Mouse (Mus musculus): ENCODE results near the gene Frmd4a.
"Not testable (repeated sequence)": the region's sequence is repeated elsewhere in the genome, so short reads cannot be mapped to it uniquely, and the experiment has no call there.

The Frmd4a gene

DNA sequence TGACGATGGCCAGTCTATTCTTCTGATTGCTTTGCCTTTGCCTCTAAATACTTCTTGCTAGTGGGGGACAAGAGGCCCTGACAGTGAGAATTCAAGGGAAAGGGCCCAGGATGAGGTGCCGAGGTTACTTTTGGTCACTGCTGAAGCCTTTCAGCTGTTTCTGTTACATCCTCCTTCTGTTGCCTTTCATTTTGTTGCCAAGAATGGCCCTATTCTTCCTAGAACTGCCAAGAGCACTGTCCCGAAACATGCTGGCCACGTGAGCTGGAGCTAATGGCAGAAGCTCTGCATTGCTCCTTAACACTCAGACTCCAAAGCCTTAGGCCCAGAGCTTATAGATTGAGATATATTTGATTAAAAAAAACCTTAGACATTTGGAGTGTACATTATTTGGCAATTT is 178.5 kb downstream of the Frmd4a start:
- in situ Hi-C loops (cut with MseI, MboI) = no loop called here

DNA sequence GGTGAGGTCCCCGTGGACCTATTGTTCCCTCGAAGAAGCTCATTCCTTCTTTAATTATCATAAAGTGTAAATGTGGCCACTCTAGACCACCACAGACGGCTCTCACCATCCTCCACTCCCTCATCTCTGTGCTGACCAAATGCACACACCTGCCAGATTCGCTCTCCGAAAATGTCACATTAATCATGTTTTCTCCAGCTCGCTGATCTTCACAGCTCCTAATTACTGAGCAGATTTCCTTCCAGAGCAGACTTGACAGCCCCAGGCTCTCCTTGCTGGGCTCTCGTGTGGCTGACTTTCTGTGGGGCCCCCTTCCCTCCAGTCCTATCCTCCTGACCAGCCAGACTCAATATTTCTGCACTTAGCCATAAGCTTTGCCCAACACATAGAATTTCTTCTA is 191.7 kb downstream of the Frmd4a start:
- in situ Hi-C loops (cut with MseI, MboI) = no loop called here

DNA sequence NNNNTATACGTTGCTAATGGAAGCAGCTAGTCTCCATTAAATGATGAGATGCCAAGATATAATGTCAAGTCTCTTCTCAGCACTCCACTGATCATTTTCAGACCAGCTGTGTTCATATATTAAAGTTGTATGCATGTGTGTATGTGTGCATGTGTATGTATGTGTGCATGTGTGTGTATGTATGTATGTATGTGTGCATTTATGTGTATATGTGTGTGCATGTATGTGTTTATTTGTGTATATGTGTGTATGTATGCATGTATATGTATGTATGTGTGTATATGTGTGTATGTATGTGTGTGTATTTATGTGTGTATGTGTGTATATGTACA is 204.9 kb downstream of the Frmd4a start:
- in situ Hi-C loops (cut with MseI, MboI) = loop anchor here in 1 of 2 experiments (10.0 kb wide), 1 partner anchor 262 kb away; no protein-coding TSS in a partner anchor

DNA sequence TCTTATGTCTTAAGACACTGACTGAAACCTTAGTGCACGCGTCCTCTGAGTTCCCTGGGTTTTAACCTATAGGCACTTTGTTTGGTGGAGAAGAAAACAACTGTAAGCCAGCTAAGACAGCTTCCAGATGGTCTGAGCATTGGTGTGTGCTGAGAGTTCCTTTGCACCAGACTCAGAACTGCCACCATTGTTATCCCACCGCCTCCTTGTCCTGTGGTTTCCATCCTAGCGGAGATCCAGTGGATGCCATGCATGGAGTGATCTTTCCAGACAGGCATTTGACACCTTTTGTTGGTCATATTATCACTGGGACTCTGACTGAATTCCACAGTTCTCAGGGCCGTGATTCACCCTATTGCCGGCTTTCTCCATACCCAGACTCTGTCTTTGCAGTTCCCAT is 205.8 kb downstream of the Frmd4a start:
- in situ Hi-C loops (cut with MseI, MboI) = loop anchor here in 1 of 2 experiments (10.0 kb wide), 1 partner anchor 261 kb away; no protein-coding TSS in a partner anchor

DNA sequence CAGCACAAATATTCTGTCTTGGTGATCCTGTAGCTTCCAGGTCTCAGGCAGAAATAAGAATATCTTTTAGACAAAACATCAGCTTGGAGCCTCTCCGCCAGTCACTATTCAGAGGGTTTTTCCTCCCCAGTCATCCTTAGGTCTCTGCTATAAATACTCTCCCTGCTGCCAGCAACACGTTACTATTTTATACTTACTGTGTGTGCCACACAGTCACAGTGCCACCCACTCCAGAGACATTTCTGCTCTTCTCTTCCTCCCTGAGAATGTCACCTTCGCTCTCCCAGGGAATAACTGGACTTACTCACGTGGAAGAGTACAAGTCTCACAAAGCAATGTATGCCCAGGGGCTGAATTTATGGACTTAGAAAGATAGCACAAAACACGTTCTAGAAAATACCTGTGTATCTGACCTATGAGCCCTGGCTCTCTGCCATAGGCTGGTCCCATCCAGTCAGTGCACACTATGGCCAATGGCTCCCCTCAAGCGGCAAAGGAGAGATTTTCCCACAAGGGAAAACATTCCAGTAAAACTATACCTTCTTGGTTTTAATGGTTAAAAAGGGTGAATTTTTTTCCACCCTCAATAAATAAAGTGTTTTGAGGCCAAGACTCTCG is 209.5 kb downstream of the Frmd4a start:
- in situ Hi-C loops (cut with MseI, MboI) = loop anchor here in 1 of 2 experiments (10.0 kb wide), 1 partner anchor 258 kb away; no protein-coding TSS in a partner anchor

DNA sequence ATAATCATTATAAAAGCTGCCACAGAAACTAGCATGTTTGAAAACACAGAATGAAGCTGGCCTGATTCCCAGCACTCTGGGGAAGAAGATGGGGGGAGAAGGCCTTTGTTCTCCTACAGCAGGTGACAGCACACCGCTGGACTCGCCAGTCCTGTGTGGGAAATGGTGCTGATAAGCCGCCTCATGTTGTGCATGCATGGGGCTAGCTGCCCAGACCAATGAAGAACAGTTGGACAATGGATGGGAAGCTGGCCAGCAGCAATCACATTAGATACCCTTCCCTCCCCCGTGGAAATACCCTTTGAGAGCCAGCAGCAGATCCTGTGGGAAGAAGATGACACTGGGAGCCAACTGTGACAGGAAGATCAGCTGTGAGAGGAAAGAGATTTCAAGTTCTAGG is 210.0 kb downstream of the Frmd4a start:
- in situ Hi-C loops (cut with MseI, MboI) = loop anchor here in 1 of 2 experiments (10.0 kb wide), 1 partner anchor 257 kb away; no protein-coding TSS in a partner anchor

DNA sequence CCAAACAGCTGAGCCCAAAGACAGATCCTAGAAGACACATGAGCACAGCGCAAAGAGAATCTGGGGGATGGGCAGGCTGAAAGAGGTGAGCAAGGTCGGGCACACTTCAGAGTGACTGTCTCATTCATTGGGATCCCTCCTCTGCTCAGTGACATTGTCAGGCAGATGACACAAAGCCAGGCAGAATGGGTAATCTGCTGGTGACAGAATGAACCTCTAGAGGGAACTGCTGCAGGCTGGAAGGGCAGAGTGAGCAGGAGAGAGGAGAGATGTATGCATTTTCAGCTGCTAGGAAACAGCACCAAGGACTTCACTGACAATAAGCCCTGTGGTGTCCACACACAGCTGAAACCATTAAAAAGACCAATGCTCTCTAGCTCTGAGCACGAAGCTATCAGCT is 211.0 kb downstream of the Frmd4a start:
- in situ Hi-C loops (cut with MseI, MboI) = loop anchor here in 1 of 2 experiments (10.0 kb wide), 1 partner anchor 256 kb away; no protein-coding TSS in a partner anchor

DNA sequence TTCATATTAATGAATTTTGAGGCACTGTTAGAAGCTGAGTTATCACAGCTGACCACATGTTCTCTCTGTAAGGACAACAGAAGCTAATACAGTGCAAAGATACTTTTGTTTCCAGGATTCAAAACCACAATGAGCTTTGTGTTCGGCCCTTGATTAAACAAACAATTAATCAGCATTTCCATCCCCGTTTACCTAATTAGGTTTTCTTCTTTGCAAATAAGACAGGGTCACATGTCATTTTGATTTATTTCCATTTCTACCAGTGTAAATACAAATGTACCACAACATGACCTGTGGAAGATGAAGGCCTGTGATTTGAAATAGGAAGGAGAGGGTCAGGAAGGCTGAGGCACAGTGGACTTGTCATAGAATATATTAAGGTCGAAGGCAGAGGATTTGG is 214.8 kb downstream of the Frmd4a start:
- in situ Hi-C loops (cut with MseI, MboI) = no loop called here

DNA sequence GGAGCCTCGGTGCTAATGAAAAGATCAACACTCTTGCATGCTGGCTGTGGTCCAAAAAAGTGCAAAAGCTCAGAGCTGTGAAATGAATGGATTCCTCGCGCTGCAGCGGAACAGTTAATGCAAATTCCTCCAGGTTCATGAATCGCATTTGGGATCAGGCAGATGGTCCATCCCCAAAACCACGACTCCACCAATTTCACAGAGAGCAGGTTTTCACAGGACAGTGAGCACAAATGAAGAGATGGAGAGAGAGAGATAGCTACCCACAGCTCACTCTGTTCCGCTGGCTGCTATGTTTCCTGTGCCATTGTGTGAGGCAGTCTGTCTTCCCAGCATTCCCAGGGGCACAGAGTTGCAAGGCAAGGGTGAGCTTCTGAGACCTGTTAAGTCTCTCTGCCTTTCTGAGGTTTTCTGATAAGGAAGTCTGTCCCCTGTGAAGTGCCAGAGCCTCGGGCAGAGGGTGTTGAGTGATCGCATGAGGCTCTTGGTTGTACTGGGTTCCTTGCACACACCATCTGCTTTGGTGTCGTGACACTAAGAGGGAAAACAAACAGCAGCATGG is 215.3 kb downstream of the Frmd4a start:
- in situ Hi-C loops (cut with MseI, MboI) = no loop called here

DNA sequence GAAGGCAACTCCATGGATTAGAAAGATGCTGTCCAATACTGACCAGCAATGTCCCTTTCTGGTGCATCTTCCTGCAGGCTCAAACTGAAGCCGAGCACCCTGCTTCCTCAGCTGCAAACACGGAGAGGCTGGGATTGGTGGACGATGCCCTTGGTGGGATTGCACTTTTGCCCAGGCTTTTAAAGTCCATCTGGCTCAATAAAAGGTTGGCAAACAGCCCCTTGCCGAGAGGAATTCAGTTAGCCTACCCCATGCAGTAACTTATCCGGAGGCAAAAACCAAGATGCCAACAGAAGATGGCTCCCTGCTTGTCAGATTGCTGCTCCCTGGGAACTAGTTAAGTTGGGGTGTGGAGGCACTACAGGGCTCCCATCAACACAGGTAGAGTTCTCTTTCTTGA is 220.2 kb downstream of the Frmd4a start:
- in situ Hi-C loops (cut with MseI, MboI) = no loop called here

DNA sequence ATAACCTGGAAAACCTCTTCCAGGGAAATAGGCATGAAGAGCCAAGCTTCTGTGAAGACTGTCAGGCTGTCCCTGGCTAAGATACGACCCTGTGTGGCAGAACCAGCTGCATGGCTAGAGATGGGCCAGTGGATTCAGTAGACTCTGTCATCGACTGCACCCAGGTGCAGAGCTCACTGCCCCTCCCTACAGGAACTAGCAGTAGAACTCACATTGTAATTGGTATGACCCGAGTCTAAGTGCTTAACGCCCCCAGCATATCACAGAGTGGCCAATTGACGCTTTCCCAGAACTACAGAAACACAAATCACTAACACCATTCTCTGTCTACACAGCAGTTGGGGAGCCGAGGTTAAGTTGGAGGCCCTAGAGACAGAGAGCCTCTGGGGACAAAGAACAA is 232.2 kb downstream of the Frmd4a start:
- in situ Hi-C loops (cut with MseI, MboI) = no loop called here

DNA sequence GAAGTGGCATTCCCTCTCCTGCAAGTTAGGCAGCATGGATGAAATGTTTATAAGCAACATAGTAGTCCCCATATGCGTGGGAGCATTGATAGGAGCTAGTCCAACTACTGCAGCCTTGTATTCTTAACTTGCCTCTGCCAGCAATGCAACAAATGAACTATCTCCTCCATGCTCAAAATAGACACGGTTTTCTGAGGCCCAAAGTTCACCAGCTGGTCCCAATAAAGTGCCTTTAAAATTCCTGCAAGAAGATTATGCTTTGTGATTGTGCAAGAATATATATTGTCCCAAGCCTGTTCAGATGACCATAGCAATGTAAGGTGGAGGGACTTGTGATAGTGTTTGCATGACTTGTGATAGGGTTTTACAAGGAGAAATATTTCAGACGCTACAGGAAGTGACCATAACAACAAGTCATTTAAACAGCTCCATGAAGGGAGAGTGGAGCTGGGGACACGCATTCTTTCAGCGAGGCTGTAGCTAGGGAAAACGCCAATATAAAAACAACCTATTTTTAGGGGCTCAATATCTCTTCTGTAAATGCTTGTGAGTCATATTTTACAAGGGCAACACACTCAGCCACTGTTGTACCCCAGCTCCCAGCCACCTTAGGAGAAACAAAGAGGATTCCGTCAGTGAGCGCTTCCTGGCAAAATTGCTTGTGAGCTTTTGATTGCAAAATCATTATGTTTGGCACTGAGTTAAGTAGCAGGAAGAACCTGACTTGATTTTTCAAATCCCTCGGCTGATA is 235.2 kb downstream of the Frmd4a start:
- in situ Hi-C loops (cut with MseI, MboI) = no loop called here

DNA sequence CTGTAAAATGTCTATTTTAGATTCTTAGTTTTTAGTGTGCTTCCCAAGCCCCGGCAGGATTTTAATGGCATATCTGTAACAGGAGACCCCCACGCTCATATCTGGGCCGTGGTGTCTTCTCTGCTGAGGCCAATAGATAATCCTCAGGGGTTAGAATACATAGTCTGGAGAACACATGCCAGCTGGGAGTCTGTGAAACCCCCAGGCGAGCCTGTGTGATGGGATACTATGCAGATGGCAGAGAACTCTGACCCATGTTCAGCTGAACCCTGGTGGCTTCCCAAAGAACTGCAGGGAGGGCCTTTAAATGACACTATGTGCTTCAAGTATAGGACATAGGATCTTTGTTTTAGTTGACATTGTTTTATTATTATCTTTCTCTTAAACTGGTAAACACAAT is 235.8 kb downstream of the Frmd4a start:
- in situ Hi-C loops (cut with MseI, MboI) = no loop called here

DNA sequence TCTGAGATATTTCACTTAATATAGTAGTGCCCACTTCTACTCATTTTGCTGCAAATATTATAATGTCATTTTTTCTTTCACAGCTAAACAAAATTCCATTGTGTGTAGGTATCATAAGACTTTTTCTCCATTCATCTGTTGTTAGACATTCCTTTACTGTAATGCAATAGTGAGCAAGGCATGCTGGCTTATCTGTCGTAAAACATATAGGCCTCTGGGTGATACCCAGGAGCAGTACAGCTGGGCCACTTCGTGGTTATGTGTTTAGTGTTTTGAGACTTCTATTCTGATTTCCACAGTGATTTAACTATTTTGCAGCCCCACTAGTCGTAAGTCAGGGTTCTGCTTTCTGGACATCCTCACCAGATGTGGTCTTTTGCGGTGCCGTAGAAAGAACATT is 236.6 kb downstream of the Frmd4a start:
- in situ Hi-C loops (cut with MseI, MboI) = no loop called here

DNA sequence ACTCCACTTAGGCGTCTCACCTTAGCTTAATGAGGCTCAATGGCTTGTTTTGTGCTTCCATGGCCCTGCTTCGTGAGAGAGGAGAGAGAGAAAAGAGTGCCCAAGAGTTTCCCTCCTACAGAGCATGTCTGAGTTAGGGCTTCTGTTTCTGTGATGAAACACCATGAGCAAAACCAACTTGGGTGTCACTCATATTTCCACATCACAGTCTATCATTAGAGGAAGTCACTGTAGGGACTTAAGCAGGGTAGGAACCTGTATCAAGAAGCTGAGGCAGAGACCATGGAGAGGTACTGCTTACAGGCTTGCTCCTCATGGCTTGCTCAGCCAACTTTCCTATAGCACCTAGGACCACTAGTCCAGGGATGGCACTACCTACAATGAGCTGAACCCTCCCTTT is 238.7 kb downstream of the Frmd4a start:
- in situ Hi-C loops (cut with MseI, MboI) = no loop called here

DNA sequence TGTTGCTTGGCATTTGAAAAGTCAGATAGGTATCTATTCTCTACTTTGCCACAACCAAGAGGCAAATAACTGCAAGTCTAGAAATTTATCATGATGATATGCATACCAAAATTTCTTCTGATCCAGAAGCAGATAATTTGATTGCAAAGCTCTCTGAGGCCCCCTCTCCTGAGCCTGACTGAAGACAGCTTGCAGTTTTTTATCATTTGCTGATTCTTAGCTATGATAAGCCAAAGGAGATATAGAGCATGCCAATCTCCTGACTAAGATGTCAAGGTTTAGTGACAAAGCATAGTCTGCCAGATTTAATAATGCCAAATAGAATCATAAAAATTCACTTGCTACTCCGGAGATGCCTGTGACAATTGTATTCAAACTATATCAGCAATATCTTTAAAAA is 240.1 kb downstream of the Frmd4a start:
- in situ Hi-C loops (cut with MseI, MboI) = no loop called here

DNA sequence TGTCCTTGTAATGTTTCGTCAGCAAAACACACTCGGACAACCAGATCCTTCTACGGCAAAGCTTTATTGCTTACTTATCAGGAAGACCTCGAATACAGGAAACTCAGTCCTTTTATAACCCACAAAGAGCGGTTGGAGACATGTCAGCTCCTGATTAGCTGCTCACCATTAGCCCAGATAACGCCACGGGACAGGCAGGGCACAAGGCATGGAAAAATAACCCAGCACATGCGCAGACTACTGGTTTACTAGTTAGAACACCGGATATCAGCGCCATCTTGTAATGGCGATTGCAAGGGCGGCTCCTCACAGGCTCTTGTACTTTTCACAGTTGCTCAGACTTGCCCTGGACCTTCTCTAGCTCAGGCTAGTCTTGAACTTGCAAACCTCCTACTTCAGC is 241.3 kb downstream of the Frmd4a start:
- in situ Hi-C loops (cut with MseI, MboI) = not testable (repeated sequence)

DNA sequence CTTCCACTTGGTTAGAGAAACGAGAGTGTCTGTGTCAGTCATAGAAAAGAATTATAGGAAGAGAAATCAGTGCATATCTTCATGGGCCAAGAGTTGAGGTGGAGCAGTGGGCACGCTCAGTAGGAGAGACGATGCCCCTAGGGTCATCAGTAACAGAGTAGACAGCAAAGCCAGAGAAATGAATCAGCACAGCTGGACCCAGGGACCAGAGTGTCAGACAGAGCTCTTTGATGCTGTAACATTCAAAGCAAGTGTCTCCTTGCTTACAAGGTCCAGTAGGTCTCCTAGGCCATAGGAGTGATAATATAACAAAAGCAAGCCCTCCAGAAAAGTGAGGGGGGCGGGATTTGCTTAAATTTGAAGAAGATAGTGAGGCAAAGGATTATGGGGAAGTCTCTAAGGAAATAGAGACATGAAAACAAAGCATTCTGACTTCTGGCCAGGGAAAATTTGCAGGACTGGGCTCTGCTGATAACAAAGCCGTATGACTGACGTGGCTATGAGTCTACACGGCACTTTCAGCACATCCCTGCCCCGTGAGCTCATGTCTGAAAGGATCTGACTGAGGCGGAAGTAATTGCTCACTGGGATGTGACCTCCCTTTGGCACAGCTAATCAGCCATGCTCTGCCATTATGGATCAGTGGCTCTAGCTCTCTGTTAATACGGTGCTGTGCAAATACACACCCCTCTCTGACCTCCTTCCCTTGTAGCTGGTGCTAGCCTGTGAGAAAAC is 243.0 kb downstream of the Frmd4a start:
- in situ Hi-C loops (cut with MseI, MboI) = no loop called here

DNA sequence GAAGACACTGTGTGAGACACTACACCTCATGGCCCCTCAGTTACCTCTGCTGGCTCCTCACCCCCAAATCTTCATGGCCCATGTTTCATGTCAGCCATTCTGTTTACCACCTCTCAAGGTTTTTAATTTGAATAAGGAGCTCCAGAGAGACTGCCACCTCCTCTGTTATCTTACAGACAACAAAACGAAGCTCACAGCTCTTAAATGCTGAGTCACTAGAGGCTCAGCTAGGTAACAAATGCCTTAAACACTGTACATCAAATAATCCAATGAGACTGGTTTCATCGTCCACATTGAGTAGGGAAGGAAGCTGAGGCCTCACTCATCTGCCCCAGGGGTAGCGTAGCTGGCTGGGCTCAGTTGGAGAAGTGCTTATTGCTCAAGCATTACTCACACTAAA is 245.2 kb downstream of the Frmd4a start:
- in situ Hi-C loops (cut with MseI, MboI) = no loop called here

DNA sequence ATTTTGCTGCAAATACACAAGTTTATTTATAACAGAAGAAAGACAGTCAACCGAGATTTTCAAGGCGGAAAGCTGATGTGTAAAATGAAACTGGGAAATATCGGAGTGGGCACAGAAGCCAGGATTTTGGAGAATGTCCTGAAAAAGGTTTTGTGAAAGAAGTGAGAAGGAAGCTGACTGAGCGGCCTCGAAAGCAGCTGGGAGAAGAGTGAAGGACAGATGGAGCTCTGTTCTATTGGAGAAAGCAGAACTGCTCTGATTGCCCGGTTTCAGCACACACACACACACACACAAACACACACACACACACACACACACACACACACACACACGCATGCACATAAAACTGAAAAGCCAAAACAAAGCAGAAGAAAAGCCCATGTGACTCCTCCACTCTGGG is 249.9 kb downstream of the Frmd4a start:
- in situ Hi-C loops (cut with MseI, MboI) = no loop called here

DNA sequence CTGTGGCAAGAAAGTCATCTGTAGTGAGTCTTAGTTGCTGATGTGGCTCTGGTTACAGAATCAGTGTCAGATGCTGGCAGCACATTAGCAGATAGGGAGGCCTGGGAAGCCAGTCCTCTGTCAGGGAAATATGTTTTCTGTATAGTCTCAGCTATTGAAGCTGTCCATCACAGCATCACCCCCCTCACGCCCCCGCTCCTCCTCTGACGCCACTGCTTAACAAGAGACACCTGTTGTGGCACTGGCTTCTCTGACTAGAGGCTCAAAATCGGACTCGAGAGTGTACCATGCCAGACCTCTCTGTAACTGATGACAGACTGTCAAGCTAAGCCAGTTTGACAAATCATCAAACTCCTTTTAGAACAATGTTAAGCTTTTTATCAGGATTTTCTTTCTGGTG is 265.3 kb downstream of the Frmd4a start:
- in situ Hi-C loops (cut with MseI, MboI) = no loop called here

DNA sequence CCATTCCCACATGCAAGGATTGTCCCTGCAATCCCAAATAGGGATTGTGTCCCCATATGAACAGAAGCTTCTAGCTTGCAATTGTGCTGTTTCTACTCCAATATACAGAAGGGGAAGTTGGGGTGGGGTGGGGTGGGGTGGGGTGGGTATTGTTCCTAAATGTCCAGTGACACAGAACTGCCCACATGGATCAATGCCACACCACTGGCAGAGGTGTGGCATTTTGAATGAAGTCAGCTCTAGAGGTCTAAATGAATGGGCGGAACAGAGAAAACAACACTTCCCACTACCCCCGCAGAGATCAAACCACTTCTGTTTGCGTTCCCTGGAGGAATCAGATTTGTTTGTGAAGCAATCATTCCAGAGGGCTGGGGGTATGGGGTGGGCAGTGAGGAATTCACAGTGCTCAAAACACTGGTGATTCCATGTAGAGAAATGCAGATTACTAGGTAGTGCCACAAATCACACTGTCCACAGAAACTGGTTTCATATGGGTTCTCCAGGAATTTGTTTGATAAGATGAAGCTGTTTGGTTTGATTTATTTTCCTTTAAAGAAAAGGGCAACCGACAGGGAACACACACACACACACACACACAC is 268.3 kb downstream of the Frmd4a start:
- in situ Hi-C loops (cut with MseI, MboI) = no loop called here
